Mouse (Mus musculus): ENCODE data around the gene Rpl35.
"Not testable (repeated sequence)": the region's sequence is repeated elsewhere in the genome, so short reads cannot be mapped to it uniquely, and the experiment has no call there.

Rpl35 gene

GRCm38 (mm10) chr2:39005574-39006079 is at the start of gene Rpl35:
Rpl35 (minus strand) TSS chr2:39005624.
- DNase-seq (ENCODE audit: low spot score) = peak; percentile 35

- DNase-seq (ENCODE audit: low spot score) = no peak
Observed at GRCm38 (mm10) chr2:39048515-39048914, 43.1 kb upstream of the Rpl35 start.

- DNase-seq (ENCODE audit: low spot score) = no peak
Observed at GRCm38 (mm10) chr2:39040215-39040614, 34.8 kb upstream of the Rpl35 start.

- no peak for DNase-seq (ENCODE audit: low spot score)
Observed at GRCm38 (mm10) chr2:39031611-39032010, 26.2 kb upstream of the Rpl35 start.

- no peak for DNase-seq (ENCODE audit: low spot score)
Observed at GRCm38 (mm10) chr2:39020004-39020403, 14.6 kb upstream of the Rpl35 start.

GRCm38 (mm10) chr2:39016581-39016980 is 11.2 kb upstream of the Rpl35 start:
- no peak for DNase-seq (ENCODE audit: low spot score)

GRCm38 (mm10) chr2:39012768-39013279 is 7.4 kb upstream of the Rpl35 start:
- DNase-seq (ENCODE audit: low spot score) = no peak

GRCm38 (mm10) chr2:39011971-39012370 is 6.5 kb upstream of the Rpl35 start:
- DNase-seq (ENCODE audit: low spot score) = no peak

GRCm38 (mm10) chr2:39011264-39011663 is 5.8 kb upstream of the Rpl35 start:
- no peak for DNase-seq (ENCODE audit: low spot score)

- DNase-seq (ENCODE audit: low spot score) = not testable (repeated sequence)
Observed at GRCm38 (mm10) chr2:39010144-39010543, 4.7 kb upstream of the Rpl35 start.

- no peak for DNase-seq (ENCODE audit: low spot score)
Observed at GRCm38 (mm10) chr2:39008954-39009365, 3.5 kb upstream of the Rpl35 start.

GRCm38 (mm10) chr2:39008350-39008851 is 3.0 kb upstream of the Rpl35 start:
- no peak for DNase-seq (ENCODE audit: low spot score)

GRCm38 (mm10) chr2:39007865-39008264 is 2.4 kb upstream of the Rpl35 start:
- DNase-seq (ENCODE audit: low spot score) = peak; percentile 92

- DNase-seq (ENCODE audit: low spot score) = no peak
Observed at GRCm38 (mm10) chr2:39006149-39006730, 816 bp upstream of the Rpl35 start.

GRCm38 (mm10) chr2:39004880-39005435 is 466 bp downstream of the Rpl35 start, which contains the start of gene Arpc5l:
Arpc5l (plus strand) TSS chr2:39005348.
- DNase-seq (ENCODE audit: low spot score) = peak; percentile 96

GRCm38 (mm10) chr2:39004372-39004771 is 1.1 kb downstream of the Rpl35 start:
- peak; percentile 51 for DNase-seq (ENCODE audit: low spot score)

- DNase-seq (ENCODE audit: low spot score) = no peak
Observed at GRCm38 (mm10) chr2:39003512-39003911, 1.9 kb downstream of the Rpl35 start.

- no peak for DNase-seq (ENCODE audit: low spot score)
Observed at GRCm38 (mm10) chr2:39003106-39003505, 2.3 kb downstream of the Rpl35 start.

- no peak for DNase-seq (ENCODE audit: low spot score)
Observed at GRCm38 (mm10) chr2:39001866-39002265, 3.6 kb downstream of the Rpl35 start.

GRCm38 (mm10) chr2:39000587-39000919 is 4.9 kb downstream of the Rpl35 start:
- DNase-seq (ENCODE audit: low spot score) = no peak

GRCm38 (mm10) chr2:38999910-39000586 is 5.4 kb downstream of the Rpl35 start:
- DNase-seq (ENCODE audit: low spot score) = no peak

- no peak for DNase-seq (ENCODE audit: low spot score)
Observed at GRCm38 (mm10) chr2:38999381-38999780, 6.0 kb downstream of the Rpl35 start.
